Mouse (Mus musculus): ENCODE data around the gene H2al1g.
"Not testable (repeated sequence)": the region's sequence is repeated elsewhere in the genome, so short reads cannot be mapped to it uniquely, and the experiment has no call there.

H2al1g gene

DNA sequence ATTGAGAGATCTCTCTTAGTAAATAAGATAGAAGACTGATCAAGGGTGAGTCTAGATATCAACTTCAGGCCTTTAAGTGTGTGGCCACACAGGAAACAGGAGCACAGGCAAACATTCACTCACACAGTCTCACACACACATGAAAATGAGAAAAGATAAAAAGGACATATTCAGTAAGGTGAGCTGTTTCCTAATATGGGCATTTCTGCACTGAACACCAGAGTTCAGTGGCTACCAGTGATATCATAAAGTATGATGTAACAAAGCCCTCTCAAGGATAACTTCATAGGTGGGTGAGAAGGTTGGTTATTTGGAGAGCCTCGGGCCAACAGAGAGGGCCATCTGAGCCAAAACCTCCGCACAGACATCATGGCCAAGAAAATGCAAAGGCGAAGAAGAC, at the start of gene H2al1g:
H2al1g (plus strand) TSS at position 301 of the 400 bp plus-strand sequence.
- not testable (repeated sequence) for DNase-seq (ENCODE audit: low spot score in 2 of 2)

- DNase-seq (ENCODE audit: low spot score in 2 of 2), result no peak
Measured at GRCm38 (mm10) chrX:11269074-11269473, 49.0 kb upstream of the H2al1g start.

GRCm38 (mm10) chrX:11273190-11273589, 44.9 kb upstream of the H2al1g start:
- no peak for DNase-seq (ENCODE audit: low spot score in 2 of 2)

DNA sequence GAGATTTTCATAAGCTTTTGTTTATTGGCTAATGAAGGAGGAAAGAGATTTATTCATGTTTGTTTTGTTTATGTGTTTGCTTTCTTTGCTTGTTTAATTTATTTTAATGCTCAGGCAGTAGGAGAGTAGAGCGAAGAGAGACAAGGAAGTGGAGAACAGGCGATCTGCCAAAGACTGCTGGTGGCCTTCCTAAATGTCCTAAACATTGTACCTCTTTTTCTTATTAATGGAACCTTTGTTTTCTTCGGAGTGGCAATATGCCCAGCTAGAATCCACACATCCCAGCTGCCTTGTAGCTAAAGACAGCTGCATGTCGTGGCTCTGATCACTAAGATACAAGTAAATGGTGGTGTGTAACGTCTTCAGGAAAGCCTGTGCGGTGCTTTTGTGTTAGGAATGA, 41.0 kb upstream of the H2al1g start:
- no peak for DNase-seq (ENCODE audit: low spot score in 2 of 2)

- DNase-seq (ENCODE audit: low spot score in 2 of 2), result no peak
Measured at GRCm38 (mm10) chrX:11280741-11281140, 37.3 kb upstream of the H2al1g start.

DNA sequence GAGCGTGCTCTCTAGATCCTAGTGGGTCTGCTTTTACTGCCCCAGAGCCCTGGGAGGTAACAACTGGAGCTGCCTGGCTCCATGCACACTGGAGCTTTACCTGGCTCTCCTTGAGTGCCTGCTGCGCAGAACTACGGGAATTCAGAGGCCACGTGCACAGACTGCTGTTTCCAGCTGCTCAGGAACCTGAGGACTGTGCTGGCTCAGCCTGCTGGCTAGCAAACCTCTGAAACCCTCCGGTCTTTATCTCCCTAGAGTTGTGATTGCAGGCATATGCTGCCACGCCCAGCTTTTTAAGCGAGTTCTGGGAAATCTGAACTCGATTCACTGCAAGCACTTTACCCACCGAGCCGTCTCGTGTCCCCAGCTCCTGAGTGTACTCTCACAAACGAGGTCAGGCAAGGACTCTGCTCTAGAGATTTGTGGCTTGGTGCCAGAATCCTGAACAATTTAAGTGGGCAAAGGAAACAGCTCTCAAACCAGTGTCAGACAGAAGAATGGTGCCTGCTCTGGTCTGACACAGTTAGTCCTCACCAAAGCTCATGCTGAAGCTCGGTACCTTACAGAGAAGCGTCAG, 29.7 kb upstream of the H2al1g start:
- no peak for DNase-seq (ENCODE audit: low spot score in 2 of 2)

DNA sequence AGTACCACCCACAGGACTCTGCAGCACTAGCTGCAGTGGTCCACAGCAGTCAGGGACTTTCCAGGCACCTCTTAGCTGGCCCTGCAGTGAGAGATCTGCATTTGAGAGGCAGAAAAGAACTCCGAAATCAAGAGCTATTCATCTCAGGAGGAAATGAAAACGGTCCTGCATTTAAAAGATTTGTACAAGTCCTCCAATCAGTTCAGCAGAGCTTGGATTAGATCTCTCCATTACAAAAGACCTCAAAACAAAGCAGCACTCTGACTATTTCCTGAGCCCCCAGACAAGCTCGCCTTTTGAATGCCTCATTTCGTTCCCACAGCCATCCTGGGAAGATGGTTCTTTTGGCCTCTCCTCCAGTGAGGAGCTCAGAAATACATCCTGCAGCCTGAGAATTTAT, 28.8 kb upstream of the H2al1g start:
- no peak for DNase-seq (ENCODE audit: low spot score in 2 of 2)

GRCm38 (mm10) chrX:11298957-11299356, 19.1 kb upstream of the H2al1g start, which contains the start of gene H2al1a:
TSS of gene H2al1a (plus strand) at chrX:11299257.
- DNase-seq (ENCODE audit: low spot score in 2 of 2), result not testable (repeated sequence)

GRCm38 (mm10) chrX:11302132-11302531, 15.9 kb upstream of the H2al1g start, which contains the start of gene H2al1b:
TSS of gene H2al1b (plus strand) at chrX:11302432.
- DNase-seq (ENCODE audit: low spot score in 2 of 2), result not testable (repeated sequence)

DNA sequence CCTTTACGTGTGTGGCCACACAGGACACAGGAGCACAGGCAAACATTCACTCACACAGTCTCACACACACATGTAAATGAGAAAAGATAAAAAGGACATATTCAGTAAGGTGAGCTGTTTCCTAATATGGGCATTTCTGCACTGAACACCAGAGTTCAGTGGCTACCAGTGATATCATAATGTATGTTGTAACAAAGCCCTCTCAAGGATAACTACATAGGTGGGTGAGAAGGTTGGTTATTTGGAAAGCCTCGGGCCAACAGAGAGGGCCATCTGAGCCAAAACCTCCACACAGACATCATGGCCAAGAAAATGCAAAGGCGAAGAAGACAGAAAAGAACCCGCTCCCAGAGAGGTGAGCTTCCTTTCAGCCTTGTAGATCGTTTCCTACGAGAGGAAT, 12.7 kb upstream of the H2al1g start, which contains the start of gene H2al1c:
H2al1c (plus strand) TSS at position 301 of the 400 bp plus-strand sequence.
- not testable (repeated sequence) for DNase-seq (ENCODE audit: low spot score in 2 of 2)

DNA sequence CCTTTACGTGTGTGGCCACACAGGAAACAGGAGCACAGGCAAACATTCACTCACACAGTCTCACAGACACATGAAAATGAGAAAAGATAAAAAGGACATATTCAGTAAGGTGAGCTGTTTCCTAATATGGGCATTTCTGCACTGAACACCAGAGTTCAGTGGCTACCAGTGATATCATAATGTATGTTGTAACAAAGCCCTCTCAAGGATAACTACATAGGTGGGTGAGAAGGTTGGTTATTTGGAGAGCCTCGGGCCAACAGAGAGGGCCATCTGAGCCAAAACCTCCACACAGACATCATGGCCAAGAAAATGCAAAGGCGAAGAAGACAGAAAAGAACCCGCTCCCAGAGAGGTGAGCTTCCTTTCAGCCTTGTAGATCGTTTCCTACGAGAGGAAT, 9.5 kb upstream of the H2al1g start, which contains the start of gene H2al1d:
H2al1d (plus strand) TSS at position 301 of the 400 bp plus-strand sequence.
- DNase-seq (ENCODE audit: low spot score in 2 of 2), result not testable (repeated sequence)

GRCm38 (mm10) chrX:11311634-11312033, 6.4 kb upstream of the H2al1g start, which contains the start of gene H2al1e:
TSS of gene H2al1e (plus strand) at chrX:11311934.
- DNase-seq (ENCODE audit: low spot score in 2 of 2), result not testable (repeated sequence)

- DNase-seq (ENCODE audit: low spot score in 2 of 2), result not testable (repeated sequence)
Measured at GRCm38 (mm10) chrX:11314858-11315257, 3.2 kb upstream of the H2al1g start, which contains the start of gene H2al1f. TSS of gene H2al1f (plus strand) at chrX:11315158.

GRCm38 (mm10) chrX:11321192-11321591, 3.1 kb downstream of the H2al1g start, which contains the start of gene H2al1h:
TSS of gene H2al1h (plus strand) at chrX:11321492.
- not testable (repeated sequence) for DNase-seq (ENCODE audit: low spot score in 2 of 2)

DNA sequence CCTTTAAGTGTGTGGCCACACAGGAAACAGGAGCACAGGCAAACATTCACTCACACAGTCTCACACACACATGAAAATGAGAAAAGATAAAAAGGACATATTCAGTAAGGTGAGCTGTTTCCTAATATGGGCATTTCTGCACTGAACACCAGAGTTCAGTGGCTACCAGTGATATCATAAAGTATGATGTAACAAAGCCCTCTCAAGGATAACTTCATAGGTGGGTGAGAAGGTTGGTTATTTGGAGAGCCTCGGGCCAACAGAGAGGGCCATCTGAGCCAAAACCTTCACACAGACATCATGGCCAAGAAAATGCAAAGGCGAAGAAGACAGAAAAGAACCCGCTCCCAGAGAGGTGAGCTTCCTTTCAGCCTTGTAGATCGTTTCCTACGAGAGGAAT, 6.3 kb downstream of the H2al1g start, which contains the start of gene H2al1i:
H2al1i (plus strand) TSS at position 301 of the 400 bp plus-strand sequence.
- not testable (repeated sequence) for DNase-seq (ENCODE audit: low spot score in 2 of 2)

DNA sequence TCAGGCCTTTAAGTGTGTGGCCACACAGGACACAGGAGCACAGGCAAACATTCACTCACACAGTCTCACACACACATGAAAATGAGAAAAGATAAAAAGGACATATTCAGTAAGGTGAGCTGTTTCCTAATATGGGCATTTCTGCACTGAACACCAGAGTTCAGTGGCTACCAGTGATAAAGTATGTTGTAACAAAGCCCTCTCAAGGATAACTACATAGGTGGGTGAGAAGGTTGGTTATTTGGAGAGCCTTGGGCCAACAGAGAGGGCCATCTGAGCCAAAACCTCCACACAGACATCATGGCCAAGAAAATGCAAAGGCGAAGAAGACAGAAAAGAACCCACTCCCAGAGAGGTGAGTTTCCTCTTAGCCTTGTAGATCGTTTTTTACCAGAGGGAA, 9.5 kb downstream of the H2al1g start, which contains the start of gene H2al1j:
H2al1j (plus strand) TSS at position 301 of the 400 bp plus-strand sequence.
- not testable (repeated sequence) for DNase-seq (ENCODE audit: low spot score in 2 of 2)

GRCm38 (mm10) chrX:11345762-11346161, 27.7 kb downstream of the H2al1g start:
- no peak for DNase-seq (ENCODE audit: low spot score in 2 of 2)

- DNase-seq (ENCODE audit: low spot score in 2 of 2), result no peak
Measured at GRCm38 (mm10) chrX:11346756-11347155, 28.7 kb downstream of the H2al1g start.

DNA sequence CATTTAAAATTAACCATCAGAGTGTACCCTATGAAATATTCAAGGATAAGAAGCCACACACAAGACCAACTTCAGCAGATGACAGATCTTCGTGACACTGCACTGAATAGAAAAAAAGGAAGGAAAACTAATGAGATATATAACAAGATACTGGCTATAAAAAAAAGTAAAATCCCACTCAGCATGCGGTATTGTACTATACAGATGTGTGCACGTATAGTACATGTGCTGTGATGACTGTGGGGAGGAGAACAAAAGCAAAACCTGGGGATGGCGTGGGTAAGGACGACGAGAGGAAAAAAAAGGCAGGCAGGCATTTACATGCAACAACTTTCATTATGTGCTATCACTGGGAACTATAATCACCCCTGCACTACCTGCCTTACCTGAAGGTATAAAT, 42.8 kb downstream of the H2al1g start:
- no peak for DNase-seq (ENCODE audit: low spot score in 2 of 2)

DNA sequence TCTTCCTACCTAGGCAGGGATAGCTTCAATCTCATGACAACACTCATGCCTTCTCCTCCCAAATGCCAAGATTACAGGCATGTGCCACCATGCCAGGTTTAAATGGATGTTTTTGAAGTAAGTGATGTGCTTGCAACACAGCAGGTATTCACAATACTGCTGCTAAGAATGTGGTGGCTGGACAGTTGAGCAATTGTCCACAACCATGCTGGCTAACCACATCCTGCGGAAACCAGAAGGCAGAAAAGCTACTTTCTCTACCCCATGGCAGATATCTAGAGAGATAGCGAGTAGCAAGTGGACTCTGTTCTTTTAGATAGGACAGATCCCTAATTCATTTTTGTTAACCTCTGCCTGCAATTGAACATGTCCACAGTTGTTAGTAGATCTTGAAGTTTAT, 43.2 kb downstream of the H2al1g start:
- DNase-seq (ENCODE audit: low spot score in 2 of 2), result no peak

- no peak for DNase-seq (ENCODE audit: low spot score in 2 of 2)
Measured at GRCm38 (mm10) chrX:11363890-11364289, 45.8 kb downstream of the H2al1g start.

GRCm38 (mm10) chrX:11365151-11365550, 47.1 kb downstream of the H2al1g start:
- no peak for DNase-seq (ENCODE audit: low spot score in 2 of 2)

Measured in urinary bladder, postnatal 4 days (tissue).